Mouse (Mus musculus) lung, adult 2 months (tissue): Measurements from ENCODE around the gene Hhipl1. TPM values are rescaled to one million over a fixed set of nuclear protein-coding genes. Genes with fewer than 3 reads are reported as not detected.

Experiments
- DNase-seq: peaks from one replicate; pipeline ENCODE4 v3.0.0; 2022
- H3K4me1 ChIP-seq: fragments of 200-500 bp; 2 replicates; pipeline ENCODE4 v1.6.1; 2011; ENCODE audit warnings: low read length; ENCODE audit not compliant: control insufficient read depth, insufficient read depth
- H3K4me3 ChIP-seq: fragments of 200-500 bp; replicated peaks from 2 replicates; pipeline ENCODE3; 2011; ENCODE audit warnings: low read depth, mild to moderate bottlenecking, control low read depth, low read length; ENCODE audit errors: extremely low read depth
- CTCF ChIP-seq: fragments of 200-500 bp; IDR thresholded peaks from 2 replicates; pipeline ENCODE4 v1.5.1; 2011; ENCODE audit warnings: mild to moderate bottlenecking, low read length, control low read depth; ENCODE audit not compliant: insufficient read depth
- POLR2A ChIP-seq: fragments of 200-500 bp; IDR thresholded peaks from 2 replicates; pipeline ENCODE4 v1.6.1; 2011; ENCODE audit warnings: low read depth, mild to moderate bottlenecking, control low read depth, low read length, borderline replicate concordance; ENCODE audit errors: extremely low read depth
- WGBS: fragments of 180-500 bp; shearing (Covaris S2); methylation state at CpG from one replicate; pipeline ENCODE4 v1.1.7; 2018; 5-methylcytosine and 5-hydroxymethylcytosine counted together
- polyA plus RNA-seq: library from polyadenylated mRNA; depleted of rRNA; stranded (reverse); fragments of >200 nt; gene quantifications from 2 replicates; pipeline ENCODE4 v1.2.3, GENCODE M21; 2012

Hhipl1 gene
- polyA plus RNA-seq, 1 experiment = 1.3 TPM

- no peak for DNase-seq
- WGBS = 93% methylated on average over 27 of the region's 27 CpGs
- TF ChIP-seq CTCF (no peak), POLR2A (no peak)
- Histone ChIP-seq H3K4me1 (no peaks in the 10 kb centered on the region), H3K4me3 (no peak overlapping the region)
These were observed 5.7 kb downstream of the Hhipl1 start for GRCm38 (mm10) chr12:108311741-108312290.

- Histone ChIP-seq H3K4me3 (no peak overlapping the region), H3K4me1 (no peaks in the 10 kb centered on the region)
- WGBS = 49% methylated on average over 6 of the region's 6 CpGs
- no peak for DNase-seq
- TF ChIP-seq CTCF (no peak), POLR2A (no peak)
These were observed 6.4 kb downstream of the Hhipl1 start for GRCm38 (mm10) chr12:108312432-108312851.

GRCm38 (mm10) chr12:108313244-108313772 lies 7.2 kb downstream of the Hhipl1 start:
- Histone ChIP-seq H3K4me3 (no peak overlapping the region), H3K4me1 (no peaks in the 10 kb centered on the region)
- TF ChIP-seq CTCF = no peak
- TF ChIP-seq POLR2A = no peak
- DNase-seq = no peak
- WGBS = 90% methylated on average over 1 of the region's 1 CpGs

- TF ChIP-seq CTCF (no peak), POLR2A (no peak)
- DNase-seq = no peak
- WGBS = 42% methylated on average over 10 of the region's 10 CpGs
- Histone ChIP-seq H3K4me1 (no peaks in the 10 kb centered on the region), H3K4me3 (no peak overlapping the region)
These were observed 9.7 kb downstream of the Hhipl1 start for GRCm38 (mm10) chr12:108315818-108316217.

- TF ChIP-seq POLR2A (no peak), CTCF (no peak)
- no peak for DNase-seq
- Histone ChIP-seq H3K4me1 (no peaks in the 10 kb centered on the region), H3K4me3 (no peak overlapping the region)
- 54% methylated on average over 6 of the region's 6 CpGs for WGBS
These were observed 10.6 kb downstream of the Hhipl1 start for GRCm38 (mm10) chr12:108316655-108317054.

GRCm38 (mm10) chr12:108317201-108317738 lies 11.2 kb downstream of the Hhipl1 start:
- no peak for DNase-seq
- Histone ChIP-seq H3K4me3 (no peak overlapping the region), H3K4me1 (no peaks in the 10 kb centered on the region)
- no peak for TF ChIP-seq CTCF
- TF ChIP-seq POLR2A = no peak
- 28% methylated on average over 9 of the region's 9 CpGs for WGBS

GRCm38 (mm10) chr12:108317826-108318430 lies 11.9 kb downstream of the Hhipl1 start:
- 32% methylated on average over 18 of the region's 18 CpGs for WGBS
- no peak for DNase-seq
- H3K4me3 ChIP-seq = no peak overlapping the region
- no peaks in the 10 kb centered on the region for H3K4me1 ChIP-seq
- no peak for TF ChIP-seq CTCF
- TF ChIP-seq POLR2A = no peak

GRCm38 (mm10) chr12:108318499-108318898 lies 12.4 kb downstream of the Hhipl1 start:
- no peak for TF ChIP-seq POLR2A
- TF ChIP-seq CTCF = no peak
- no peak for DNase-seq
- no peaks in the 10 kb centered on the region for H3K4me1 ChIP-seq
- H3K4me3 ChIP-seq = no peak overlapping the region
- WGBS = 16% methylated on average over 37 of the region's 37 CpGs

- Histone ChIP-seq H3K4me1 (no peaks in the 10 kb centered on the region), H3K4me3 (no peak overlapping the region)
- no peak for TF ChIP-seq POLR2A
- no peak for TF ChIP-seq CTCF
- DNase-seq = no peak
- WGBS = 38% methylated on average over 8 of the region's 8 CpGs
These were observed 14.0 kb downstream of the Hhipl1 start for GRCm38 (mm10) chr12:108320096-108320495.

- 44% methylated on average over 5 of the region's 5 CpGs for WGBS
- no peak for DNase-seq
- peaks cover 6% of the 10 kb centered on the region; the same call in 1 of the 2 replicates for H3K4me1 ChIP-seq
- no peak for TF ChIP-seq CTCF
- no peak for TF ChIP-seq POLR2A
- no peak overlapping the region for H3K4me3 ChIP-seq
These were observed 20.3 kb downstream of the Hhipl1 start for GRCm38 (mm10) chr12:108326401-108326800.
